Mouse (Mus musculus) c-Kit-positive CD71-positive TER-119-positive erythroid progenitor cells, embryonic 14.5 days (primary cell): ENCODE measurements around the gene Cobll1.

Experiments used
- DNase-seq: peaks from one replicate; pipeline ENCODE4 v3.0.0-alpha.2; 2013; ENCODE audit warnings: low spot score

Cobll1 gene

DNA sequence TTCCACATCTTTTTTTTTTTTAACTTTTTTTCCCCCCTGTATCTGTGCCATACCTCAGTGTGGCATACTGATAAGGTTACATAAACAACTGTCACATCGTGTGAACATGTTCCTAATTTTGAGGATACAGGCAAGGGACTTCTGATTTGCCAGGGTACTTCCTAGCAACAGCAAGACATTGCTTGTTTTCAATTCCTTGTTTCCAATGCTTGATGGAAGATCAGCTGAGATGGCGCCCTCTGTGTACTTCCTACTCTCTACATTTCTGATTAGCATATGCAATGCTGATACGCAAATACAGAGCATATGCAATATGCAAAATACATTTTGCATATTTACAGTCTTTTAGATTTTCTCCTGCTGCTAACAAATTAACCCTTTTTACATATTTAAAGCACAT lies 152.0 kb downstream of the Cobll1 start:
- DNase-seq, result no peak

DNA sequence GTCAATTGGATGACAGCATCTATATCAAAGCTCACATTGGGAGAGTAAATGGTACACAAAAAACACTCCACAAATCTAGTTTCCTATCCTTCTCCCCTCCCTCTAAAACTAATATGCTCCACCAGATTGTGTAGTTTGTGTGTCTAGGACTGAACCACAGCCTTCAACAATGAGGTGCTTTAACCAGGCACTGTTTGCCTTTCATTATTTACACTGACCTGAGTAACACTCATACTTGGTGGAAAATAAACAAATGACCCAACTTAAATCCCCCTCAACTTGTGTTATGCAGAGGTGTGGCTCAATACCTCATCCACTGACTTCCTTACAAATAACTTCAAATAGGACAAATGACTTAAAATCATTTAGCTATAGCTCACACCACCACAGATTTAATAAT lies 155.8 kb downstream of the Cobll1 start:
- DNase-seq, result no peak

DNA sequence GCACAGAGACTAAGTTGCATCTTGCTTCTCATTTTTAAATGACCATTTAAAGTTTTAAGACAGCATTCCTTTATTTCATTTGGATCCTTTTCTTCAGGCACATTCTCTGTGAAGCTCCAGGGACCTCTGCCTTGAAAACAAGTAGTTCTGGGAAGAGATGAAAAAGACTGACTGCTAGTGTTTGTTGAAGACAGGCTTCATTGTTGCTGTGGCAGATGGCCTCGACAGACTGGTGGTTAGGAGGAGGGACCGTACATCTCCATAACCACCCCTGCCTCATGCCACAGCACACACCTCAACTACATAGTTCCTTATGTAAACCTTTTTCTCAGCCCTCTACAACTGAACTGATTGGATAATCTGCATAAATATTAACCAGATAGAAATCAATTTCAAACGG lies 161.7 kb downstream of the Cobll1 start:
- no peak for DNase-seq

DNA sequence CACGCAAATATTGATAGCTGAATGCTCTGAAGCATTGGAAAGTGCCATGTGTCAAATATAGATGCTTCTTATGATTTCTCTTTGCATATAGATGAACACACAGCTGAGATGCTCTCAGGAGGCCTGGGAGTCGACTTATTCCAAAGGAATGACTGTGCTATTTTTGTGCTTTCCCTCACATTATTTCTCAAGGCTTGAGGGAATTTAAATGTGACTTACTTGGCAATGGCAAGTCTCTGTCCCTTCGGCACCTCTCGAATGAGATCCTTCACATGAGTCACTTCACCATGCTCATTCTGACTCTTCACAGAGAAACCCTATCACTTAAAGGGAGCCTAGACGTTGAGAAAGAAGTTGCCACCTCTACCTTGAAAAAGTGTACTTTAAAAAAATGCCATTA lies 163.4 kb downstream of the Cobll1 start:
- no peak for DNase-seq

DNA sequence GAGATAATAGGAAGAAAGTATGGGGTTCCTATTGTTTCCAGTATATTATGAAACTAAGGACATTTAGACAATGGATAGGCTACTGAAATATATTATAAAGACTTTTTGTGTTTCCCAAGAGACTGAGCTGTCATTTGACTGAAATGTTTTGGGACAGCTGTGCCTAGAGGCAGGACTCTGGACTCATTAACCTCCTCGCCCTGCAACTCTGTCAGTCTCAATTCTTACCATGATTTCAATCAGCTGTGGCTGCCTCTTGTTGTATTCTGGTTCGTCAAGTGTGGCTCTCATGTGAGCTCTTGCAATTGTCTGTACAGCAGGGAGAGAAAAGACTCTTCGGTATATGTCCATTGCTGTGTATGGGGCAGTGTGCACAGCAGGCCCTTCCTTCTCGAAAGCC lies 163.8 kb downstream of the Cobll1 start:
- DNase-seq, result no peak

DNA sequence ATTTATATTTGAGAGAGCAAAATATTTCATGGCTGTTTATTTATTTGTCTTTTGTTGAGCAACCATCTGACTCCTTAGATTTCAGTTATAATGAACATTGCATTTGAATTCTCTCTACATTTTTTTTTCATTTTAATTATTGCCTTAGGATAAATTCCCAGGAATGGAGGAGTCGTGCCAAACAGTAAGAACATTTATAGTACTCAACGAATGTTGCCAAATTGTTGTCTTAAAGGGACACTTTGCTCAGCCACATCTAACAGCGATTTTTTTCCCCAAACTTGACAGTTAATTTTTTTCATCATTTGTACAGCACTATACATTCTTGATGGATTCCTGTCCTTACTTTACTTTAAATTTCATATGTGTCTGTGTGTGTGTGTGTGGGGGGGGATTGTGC lies 167.0 kb downstream of the Cobll1 start:
- no peak for DNase-seq

DNA sequence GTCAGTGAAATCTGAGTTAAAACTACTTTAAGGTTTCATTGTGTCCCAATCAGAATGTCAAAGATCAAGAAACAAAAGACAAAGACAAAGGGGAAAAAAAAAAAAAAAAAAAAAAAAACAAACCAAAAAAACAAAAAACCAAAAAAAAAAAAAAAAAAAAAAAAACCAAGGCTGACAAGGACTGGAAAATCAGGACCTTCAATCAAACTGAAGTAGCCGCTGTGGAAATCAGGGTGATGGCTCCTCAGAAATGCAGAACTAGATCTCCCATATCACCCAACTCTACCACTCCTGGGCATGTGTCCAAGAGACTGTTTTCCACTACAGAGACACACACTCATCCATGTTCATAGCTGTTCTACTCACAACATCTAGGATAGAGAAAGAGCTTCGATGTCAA lies 185.4 kb downstream of the Cobll1 start:
- DNase-seq, result no peak

DNA sequence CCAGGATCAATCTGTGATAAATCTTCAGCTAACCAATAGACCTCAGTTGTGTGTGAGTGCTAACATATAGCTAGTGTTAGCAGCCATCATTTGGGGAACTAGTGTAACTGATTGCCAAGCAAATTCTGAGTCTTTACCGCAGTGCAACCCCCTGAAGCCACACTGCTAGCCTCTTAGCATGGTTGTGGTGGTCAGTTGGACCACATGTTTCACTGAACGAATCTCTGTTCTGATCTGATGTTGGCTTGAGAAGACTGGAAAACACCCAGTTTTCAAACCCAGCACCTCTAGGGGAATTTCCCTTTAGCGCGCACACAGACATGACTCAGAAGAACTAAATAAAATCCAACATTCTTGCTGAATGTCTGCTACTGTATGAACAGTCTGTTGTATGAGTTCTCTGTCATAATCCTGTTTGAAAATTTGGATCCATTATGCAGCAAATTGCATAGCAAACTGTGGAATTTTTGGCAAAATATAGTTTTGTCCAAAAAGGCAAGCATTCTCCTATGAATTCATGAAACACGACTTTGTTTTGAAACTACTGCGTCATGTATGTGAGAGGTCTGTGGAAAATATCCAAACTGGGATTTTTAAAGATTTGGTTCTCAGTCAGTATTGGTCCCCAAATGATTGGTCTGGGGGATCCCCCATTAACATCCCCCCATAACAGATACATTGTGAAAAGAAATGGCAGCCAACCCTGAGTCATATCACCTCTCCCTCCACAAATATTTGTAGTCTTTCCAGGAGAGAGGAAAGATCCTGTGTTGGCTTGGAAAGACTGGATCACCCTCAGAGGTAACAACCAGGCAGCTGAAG lies 186.8 kb downstream of the Cobll1 start:
- DNase-seq, result no peak

DNA sequence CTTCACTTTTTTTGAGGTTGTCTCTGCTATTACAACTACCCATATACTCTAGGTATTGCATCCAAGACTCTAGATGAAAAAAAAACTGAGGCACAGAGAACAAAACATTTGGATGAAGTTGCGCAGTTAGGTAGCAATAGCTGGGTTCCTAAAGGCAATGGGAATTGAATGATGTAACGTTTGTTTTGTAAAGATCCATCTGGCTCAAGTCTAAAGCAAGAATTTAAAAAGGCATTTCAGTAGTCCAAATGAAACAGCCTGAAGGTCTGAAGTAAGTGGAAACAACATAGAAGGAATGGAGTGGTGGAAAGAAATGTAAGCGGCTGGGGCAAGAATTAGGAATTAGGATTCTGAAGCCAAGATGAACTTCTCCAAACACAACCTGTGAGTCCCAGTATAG lies 188.4 kb downstream of the Cobll1 start:
- no peak for DNase-seq

DNA sequence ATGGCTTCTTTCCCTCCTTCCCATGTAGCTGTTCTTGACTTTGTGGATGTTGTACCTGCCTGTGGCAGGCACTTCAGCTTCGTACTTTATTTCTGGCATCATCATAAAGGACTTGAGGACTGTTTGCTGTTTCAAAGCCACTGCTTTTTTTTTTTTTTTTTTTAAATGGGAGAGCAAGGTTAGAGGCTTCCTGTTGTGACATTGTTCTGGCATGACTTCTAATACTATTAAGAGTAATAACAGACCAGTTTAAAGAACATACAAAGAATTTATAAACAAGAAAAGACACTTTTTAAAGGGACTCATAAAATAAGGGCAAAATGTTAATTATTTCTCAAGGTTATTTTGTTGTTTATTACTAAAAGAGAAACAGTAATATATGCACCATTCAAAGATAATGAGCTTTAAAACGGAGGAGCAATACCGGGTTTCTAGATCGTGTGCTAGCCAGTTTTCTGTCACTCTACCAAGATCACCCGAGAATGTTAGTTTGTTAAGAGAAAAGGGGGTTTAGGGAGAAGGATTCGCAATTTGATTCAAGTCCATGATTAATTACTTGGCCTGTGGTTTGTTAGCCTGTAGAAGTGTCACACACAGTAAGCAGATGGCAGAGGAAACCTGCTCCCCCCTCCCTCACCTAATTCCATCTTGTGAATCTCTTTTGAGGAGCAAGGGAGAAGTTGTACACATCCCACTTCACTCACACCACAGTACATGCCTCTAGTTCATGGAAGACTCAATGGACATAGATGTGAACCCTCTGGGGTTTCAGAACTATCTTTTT lies 190.8 kb downstream of the Cobll1 start:
- no peak for DNase-seq
